Mouse (Mus musculus) myocyte (in vitro differentiated cells): ENCODE data around the gene Zdhhc21.

Experiments
- CEBPB ChIP-seq: IDR thresholded peaks from 2 replicates; pipeline ENCODE4 v1.6.1; 2011; ENCODE audit warnings: mild to moderate bottlenecking, moderate library complexity; ENCODE audit not compliant: poor library complexity, insufficient read depth, severe bottlenecking
- E2F4 ChIP-seq: IDR thresholded peaks from one replicate; pipeline ENCODE4 v1.6.1; 2011; ENCODE audit warnings: mild to moderate bottlenecking, control low read depth, moderate library complexity; ENCODE audit not compliant: insufficient read depth
- MAX ChIP-seq: IDR thresholded peaks from one replicate; pipeline ENCODE4 v1.6.1; 2011; ENCODE audit warnings: low read depth, mild to moderate bottlenecking, control low read depth
- MYOD1 ChIP-seq, 3 experiments: IDR thresholded peaks; one replicate each; pipeline ENCODE4 v1.6.1; 2011; ENCODE audit warnings: control low read depth in 2 of 3, low read depth in 2 of 3, mild to moderate bottlenecking in 2 of 3, moderate library complexity in 1 of 3; ENCODE audit not compliant: insufficient read length in 2 of 3, control insufficient read depth in 1 of 3
- MYOG ChIP-seq, 3 experiments: IDR thresholded peaks; one replicate each; pipeline ENCODE4 v1.6.1; 2011; ENCODE audit warnings: control low read depth in 2 of 3, low read depth in 2 of 3, mild to moderate bottlenecking in 2 of 3; ENCODE audit not compliant: insufficient read length in 2 of 3, control insufficient read depth in 1 of 3, insufficient read depth in 1 of 3
- POLR2A ChIP-seq: IDR thresholded peaks from one replicate; pipeline ENCODE4 v1.6.1; 2011; ENCODE audit warnings: low read depth, mild to moderate bottlenecking, control low read depth, moderate library complexity; ENCODE audit not compliant: insufficient read length
- POLR2AphosphoS2 ChIP-seq: IDR thresholded peaks from one replicate; pipeline ENCODE4 v1.6.1; 2011; ENCODE audit warnings: low read depth, control low read depth; ENCODE audit not compliant: insufficient read length
- REST ChIP-seq: IDR thresholded peaks from one replicate; pipeline ENCODE4 v1.6.1; 2011; ENCODE audit warnings: mild to moderate bottlenecking, control low read depth, moderate library complexity; ENCODE audit not compliant: insufficient read depth, insufficient read length
- SRF ChIP-seq: IDR thresholded peaks from one replicate; pipeline ENCODE4 v1.6.1; 2011; ENCODE audit warnings: low read depth; ENCODE audit not compliant: control insufficient read depth, insufficient read length
- TCF12 ChIP-seq: IDR thresholded peaks from one replicate; pipeline ENCODE4 v1.6.1; 2011; ENCODE audit warnings: mild to moderate bottlenecking, control low read depth; ENCODE audit not compliant: poor library complexity, insufficient read depth, severe bottlenecking
- TCF3 ChIP-seq: IDR thresholded peaks from one replicate; pipeline ENCODE4 v1.6.1; 2011; ENCODE audit warnings: low read depth, control low read depth; ENCODE audit not compliant: insufficient read length
- USF1 ChIP-seq: IDR thresholded peaks from one replicate; pipeline ENCODE4 v1.6.1; 2011; ENCODE audit warnings: low read depth, mild to moderate bottlenecking, control low read depth, moderate library complexity

- TF ChIP-seq POLR2A (no peak), POLR2AphosphoS2 (no peak), E2F4 (no peak), USF1 (no peak), TCF12 (no peak), MYOG (IDR thresholded peaks at IDR 0.05; ENCODE audit: control insufficient read depth in 1 of 3, insufficient read depth in 1 of 3, insufficient read length in 2 of 3, low read depth in 2 of 3) (no peak), MAX (no peak), MYOD1 (IDR thresholded peaks at IDR 0.05; ENCODE audit: control insufficient read depth in 1 of 3, insufficient read length in 2 of 3, low read depth in 2 of 3) (no peak), CEBPB (no peak), TCF3 (no peak), REST (no peak), SRF (no peak)
Measured at GRCm38 (mm10) chr4:82861451-82861850, 1.7 kb upstream of the Zdhhc21 start.
